Mouse (Mus musculus) midbrain, embryonic 12.5 days (tissue): ENCODE measurements around the gene Numa1. TPM values are rescaled to one million over a fixed set of nuclear protein-coding genes. Genes with fewer than 3 reads are reported as not detected.
A peak's percentile ranks its signal among the peaks of the same experiment; 100 is the strongest.

Source experiments
- ATAC-seq: fragments of 200-750 bp; cut with Nextera tagmentation; 2 replicates; pipeline ENCODE4 v1.8.0; 2017; ENCODE audit warnings: low read depth, moderate TSS enrichment, moderate library complexity; ENCODE audit not compliant: low FRiP score
- H3K27ac ChIP-seq: fragments of 300-500 bp; sonication (generic); replicated peaks from 2 replicates; pipeline ENCODE4 v1.5.1; 2016; ENCODE audit warnings: mild to moderate bottlenecking
- H3K27me3 ChIP-seq: fragments of 300-500 bp; sonication (generic); 2 replicates; pipeline ENCODE4 v1.6.1; 2016; ENCODE audit warnings: mild to moderate bottlenecking
- H3K36me3 ChIP-seq: fragments of 300-500 bp; sonication (generic); 2 replicates; pipeline ENCODE4 v1.6.1; 2016
- H3K4me1 ChIP-seq: fragments of 300-500 bp; sonication (generic); 2 replicates; pipeline ENCODE4 v1.6.1; 2016
- H3K4me2 ChIP-seq: fragments of 300-500 bp; sonication (generic); replicated peaks from 2 replicates; pipeline ENCODE4 v1.6.1; 2016; ENCODE audit warnings: mild to moderate bottlenecking, moderate library complexity
- H3K4me3 ChIP-seq: fragments of 300-500 bp; sonication (generic); 2 replicates; pipeline ENCODE4 v1.5.1; 2016; ENCODE audit warnings: mild to moderate bottlenecking
- H3K9ac ChIP-seq: fragments of 300-500 bp; sonication (generic); replicated peaks from 2 replicates; pipeline ENCODE4 v1.6.1; 2016; ENCODE audit warnings: mild to moderate bottlenecking, moderate library complexity
- H3K9me3 ChIP-seq: fragments of 300-500 bp; sonication (generic); 2 replicates; pipeline ENCODE4 v1.6.1; 2016; ENCODE audit warnings: mild to moderate bottlenecking
- WGBS: fragments of 180-500 bp; shearing (Covaris S2); methylation state at CpG from one replicate; pipeline ENCODE4 v1.1.7; 2016; 5-methylcytosine and 5-hydroxymethylcytosine counted together
- polyA plus RNA-seq: library from polyadenylated mRNA; unstranded; fragments of >200 nt; fragmentation: Nextera tagmentation; extraction: Ambion mirVana; gene quantifications from 2 replicates; pipeline ENCODE4 v1.2.1, GENCODE M21; 2016

Gene Numa1
- polyA plus RNA-seq, 1 experiment from 2014 or later = 111 TPM

DNA sequence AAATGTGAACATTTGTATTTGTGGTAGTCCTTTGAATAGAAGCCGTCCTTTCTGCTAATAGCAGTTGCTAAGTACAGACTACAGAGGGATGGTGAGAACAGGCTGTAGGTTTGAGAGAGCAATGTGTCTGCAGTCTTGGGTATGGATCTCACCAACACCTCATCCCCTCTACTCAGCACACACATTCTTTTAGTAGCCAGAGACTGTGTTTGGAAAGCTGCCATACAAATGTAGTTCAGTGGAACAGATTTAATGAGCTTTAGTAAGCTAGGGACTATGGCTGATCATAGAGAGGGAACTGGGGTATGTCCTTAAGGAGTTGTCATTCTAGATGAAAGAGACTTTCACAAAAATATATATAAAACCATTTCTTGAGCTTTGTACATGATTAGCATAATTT, 33.3 kb downstream of the Numa1 start:
- WGBS = 100% methylated on average over 1 of the region's 1 CpGs
- Histone ChIP-seq H3K27ac (no peak overlapping the region), H3K4me2 (no peak overlapping the region), H3K27me3 (no peaks in the 10 kb centered on the region), H3K4me3 (no peak overlapping the region), H3K36me3 (no peaks in the 10 kb centered on the region), H3K4me1 (peaks cover 28% of the 10 kb centered on the region), H3K9ac (no peak overlapping the region), H3K9me3 (no peaks in the 10 kb centered on the region)
- ATAC-seq = no peak

DNA sequence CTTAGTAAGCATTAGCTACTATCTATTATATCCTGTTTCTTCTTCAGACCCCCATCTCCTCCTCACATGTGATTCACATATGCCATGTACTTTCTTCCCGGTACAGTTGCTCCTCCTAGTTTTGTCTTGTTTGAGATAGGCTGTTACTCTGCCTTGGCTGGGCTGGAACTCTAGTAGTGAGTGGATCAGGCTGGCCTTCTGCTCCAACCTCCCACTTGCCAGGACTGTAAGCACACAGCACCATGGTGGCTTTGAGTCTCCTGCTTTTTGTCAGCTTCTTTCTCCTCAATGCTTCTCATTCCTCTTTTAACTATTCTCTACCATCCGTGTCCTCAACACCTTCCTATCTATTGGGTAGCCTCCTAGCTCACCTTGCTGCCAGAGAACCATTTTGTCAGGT, 34.8 kb downstream of the Numa1 start:
- WGBS = 73% methylated on average over 2 of the region's 2 CpGs
- no peak for ATAC-seq
- Histone ChIP-seq H3K27ac (peak overlapping the region; percentile 100), H3K9ac (peak overlapping the region; percentile 39; the same call in 1 of the 2 replicates), H3K4me1 (peaks cover 42% of the 10 kb centered on the region), H3K9me3 (no peaks in the 10 kb centered on the region), H3K4me3 (no peak overlapping the region), H3K27me3 (no peaks in the 10 kb centered on the region), H3K36me3 (no peaks in the 10 kb centered on the region), H3K4me2 (peak overlapping the region; percentile 71)

DNA sequence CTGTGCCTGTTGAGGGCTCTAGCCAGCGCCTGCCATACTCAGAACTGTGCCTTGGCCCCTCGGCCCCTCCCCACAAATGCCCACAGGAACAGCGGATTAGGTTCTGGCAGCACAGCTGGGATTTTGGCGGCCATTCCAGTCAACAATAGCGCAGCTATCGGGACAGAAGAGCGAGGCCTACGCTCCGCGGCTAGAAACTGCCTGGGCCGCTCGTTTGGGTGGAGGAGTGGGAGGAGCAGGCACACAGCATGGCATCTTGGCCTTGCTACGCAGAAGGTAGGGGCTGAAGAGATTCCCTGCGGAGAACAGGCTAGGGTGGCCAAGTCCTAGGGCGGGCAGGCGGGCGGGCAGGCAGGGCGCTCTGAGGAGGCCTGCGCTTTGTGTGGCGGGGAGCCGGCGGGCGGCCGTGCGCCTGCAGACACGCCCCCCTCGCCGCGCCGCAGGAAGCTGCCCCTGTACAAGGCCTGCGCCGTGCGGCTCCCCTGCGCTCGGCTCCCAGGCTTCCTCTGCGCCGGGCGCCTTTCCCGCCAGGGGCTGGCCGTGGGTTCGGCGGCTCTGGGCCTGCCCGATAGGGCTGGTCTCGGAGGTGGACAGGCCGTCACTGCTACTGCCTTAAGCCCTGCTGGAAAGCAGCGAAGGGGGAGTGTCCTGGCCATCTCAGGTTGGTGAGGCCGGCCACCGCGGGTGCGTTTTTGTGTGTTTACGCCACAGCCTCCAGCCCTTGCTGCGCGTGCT, 36.0 kb downstream of the Numa1 start:
- peak; percentile 95 for ATAC-seq
- Histone ChIP-seq H3K9ac (peak overlapping the region; percentile 87), H3K4me2 (peak overlapping the region; percentile 71), H3K27me3 (no peaks in the 10 kb centered on the region), H3K9me3 (no peaks in the 10 kb centered on the region), H3K4me3 (peak overlapping the region; percentile 66), H3K4me1 (peaks cover 50% of the 10 kb centered on the region), H3K27ac (peak overlapping the region; percentile 100), H3K36me3 (no peaks in the 10 kb centered on the region)
- WGBS = under 1% methylated on average over 45 of the region's 53 CpGs

DNA sequence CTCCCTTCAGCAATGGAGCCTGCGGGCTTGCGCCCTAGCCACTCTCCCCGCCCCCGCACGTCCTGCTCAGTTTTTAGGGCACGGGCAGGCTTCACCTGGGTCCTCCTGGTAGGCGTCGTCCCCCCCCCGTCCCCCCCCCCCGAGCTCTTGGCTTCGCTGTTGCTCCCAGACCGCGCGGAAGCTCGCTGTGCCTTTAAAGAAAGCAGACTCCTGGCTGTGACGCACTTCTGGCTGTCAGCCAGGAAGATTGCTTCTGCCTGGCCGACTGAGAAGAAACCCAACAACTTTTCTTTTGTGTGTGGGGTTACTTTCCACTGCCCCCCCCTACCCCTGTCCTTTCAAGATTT, 36.5 kb downstream of the Numa1 start:
- no peaks in the 10 kb centered on the region for H3K9me3 ChIP-seq
- H3K4me1 ChIP-seq = peaks cover 50% of the 10 kb centered on the region
- H3K27me3 ChIP-seq = no peaks in the 10 kb centered on the region
- no peaks in the 10 kb centered on the region for H3K36me3 ChIP-seq
- peak overlapping the region; percentile 66 for H3K4me3 ChIP-seq
- H3K4me2 ChIP-seq = peak overlapping the region; percentile 71
- H3K9ac ChIP-seq = peak overlapping the region; percentile 87
- WGBS = 0% methylated on average over 8 of the region's 17 CpGs
- peak overlapping the region; percentile 100 for H3K27ac ChIP-seq
- peak; percentile 69 for ATAC-seq

DNA sequence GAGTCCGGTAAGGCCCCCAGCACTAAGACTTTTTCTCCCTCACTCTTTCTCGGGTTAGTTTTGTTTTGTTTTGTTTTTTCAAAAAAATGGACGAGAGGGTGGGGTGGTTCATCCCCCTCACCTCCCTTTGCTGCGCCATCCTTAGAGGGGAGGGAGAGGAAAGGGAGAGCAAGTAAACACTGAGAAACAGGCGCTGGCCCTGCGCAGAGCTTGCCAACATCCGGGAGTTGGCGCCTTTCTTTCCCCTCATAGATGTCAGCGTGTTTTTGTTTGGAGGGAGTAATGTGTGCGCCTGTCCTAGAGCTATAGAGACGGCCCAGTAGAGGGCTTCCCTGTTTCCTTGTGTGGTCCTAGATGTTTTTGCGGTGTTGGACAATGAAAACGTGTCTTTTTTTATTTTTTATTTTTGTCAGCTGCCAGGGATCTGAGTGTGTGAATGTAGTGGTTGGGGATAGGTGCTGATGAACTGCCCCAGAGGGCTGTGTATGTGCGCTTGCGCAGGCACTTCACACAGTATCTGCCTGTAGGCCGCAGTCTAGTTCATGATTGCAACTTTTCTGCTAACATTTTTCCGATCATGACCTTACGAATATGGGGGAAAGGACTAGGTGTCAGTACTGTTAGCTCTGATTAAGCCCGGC, 37.0 kb downstream of the Numa1 start:
- no peaks in the 10 kb centered on the region for H3K27me3 ChIP-seq
- 6% methylated on average over 19 of the region's 19 CpGs for WGBS
- H3K27ac ChIP-seq = peak overlapping the region; percentile 100
- H3K4me3 ChIP-seq = peak overlapping the region; percentile 66
- peak overlapping the region; percentile 87 for H3K9ac ChIP-seq
- H3K36me3 ChIP-seq = no peaks in the 10 kb centered on the region
- H3K9me3 ChIP-seq = no peaks in the 10 kb centered on the region
- peaks cover 50% of the 10 kb centered on the region for H3K4me1 ChIP-seq
- H3K4me2 ChIP-seq = peak overlapping the region; percentile 71
- peak; percentile 59 for ATAC-seq

DNA sequence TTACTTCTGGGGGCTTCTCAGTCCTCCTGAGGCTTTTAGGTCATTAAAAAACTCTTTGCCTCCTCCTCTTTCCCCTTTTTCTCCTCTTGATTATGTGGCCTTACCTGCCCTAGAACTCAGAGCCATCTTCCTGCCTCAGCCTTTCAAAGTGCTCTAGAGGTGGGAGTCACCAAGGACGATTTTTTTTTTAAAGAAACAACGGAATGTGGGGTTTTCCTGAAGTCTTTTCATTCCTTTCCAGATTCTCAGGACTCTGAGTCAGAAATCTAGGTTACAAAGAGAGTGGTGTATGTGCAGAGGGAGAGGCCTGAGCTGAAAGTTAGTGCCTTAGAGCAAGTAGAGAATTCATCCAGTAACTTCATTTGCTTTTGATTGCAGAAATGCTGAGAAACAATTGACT, 37.8 kb downstream of the Numa1 start:
- ATAC-seq = no peak
- Histone ChIP-seq H3K4me1 (peaks cover 50% of the 10 kb centered on the region), H3K27ac (peak overlapping the region; percentile 100), H3K9ac (peak overlapping the region; percentile 87), H3K36me3 (0 out of 2 replicates have a peak, but pooled peaks cover 1% of the 10 kb centered on the region), H3K4me3 (peak overlapping the region; percentile 66), H3K9me3 (no peaks in the 10 kb centered on the region), H3K27me3 (no peaks in the 10 kb centered on the region), H3K4me2 (peak overlapping the region; percentile 71)
- WGBS = 49% methylated on average over 2 of the region's 2 CpGs

DNA sequence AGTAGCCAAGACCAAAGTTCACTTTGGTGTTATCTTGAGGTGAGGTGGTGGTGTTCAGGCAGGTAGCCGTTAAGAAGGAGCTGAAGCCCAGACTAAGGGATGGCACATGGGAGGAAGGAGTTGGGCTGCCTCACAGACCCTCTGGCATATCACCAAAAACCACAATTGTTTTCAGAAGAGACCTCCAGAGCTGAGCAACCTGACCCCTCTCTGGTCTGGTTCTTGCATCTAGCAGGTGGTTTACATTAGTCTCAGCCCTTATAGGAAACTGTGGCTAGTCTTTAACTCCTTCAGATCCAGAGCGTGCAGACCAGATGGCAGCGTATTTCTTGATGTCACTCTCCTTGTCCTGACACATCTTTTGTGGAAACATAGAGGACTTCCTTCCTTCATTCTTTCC, 39.8 kb downstream of the Numa1 start:
- H3K4me3 ChIP-seq = no peak overlapping the region
- 0 out of 2 replicates have a peak, but pooled peaks cover 10% of the 10 kb centered on the region for H3K36me3 ChIP-seq
- H3K4me2 ChIP-seq = no peak overlapping the region
- no peaks in the 10 kb centered on the region for H3K27me3 ChIP-seq
- H3K4me1 ChIP-seq = peaks cover 45% of the 10 kb centered on the region
- H3K9ac ChIP-seq = no peak overlapping the region
- ATAC-seq = no peak
- H3K9me3 ChIP-seq = no peaks in the 10 kb centered on the region
- WGBS = 88% methylated on average over 3 of the region's 3 CpGs
- no peak overlapping the region for H3K27ac ChIP-seq

DNA sequence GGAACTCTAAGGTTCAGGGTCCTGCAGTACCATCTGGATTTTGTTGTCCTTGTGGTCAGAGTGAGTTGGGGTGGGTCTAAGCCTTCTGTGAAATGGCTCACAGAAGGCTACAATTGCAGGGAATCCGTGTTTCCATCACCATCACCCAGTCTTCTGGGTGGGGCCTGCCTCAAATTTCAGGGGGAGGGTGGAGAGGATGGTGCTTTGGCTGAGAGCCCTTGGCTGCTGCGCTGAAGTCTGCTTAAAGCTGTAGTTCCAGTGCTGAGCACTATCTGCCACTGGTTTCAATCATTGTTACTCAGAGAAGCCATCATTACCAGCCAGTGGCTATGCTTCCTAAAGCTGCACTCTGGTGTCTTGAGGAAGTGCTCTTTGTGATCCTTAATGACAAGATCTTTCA, 40.6 kb downstream of the Numa1 start:
- H3K4me1 ChIP-seq = peaks cover 38% of the 10 kb centered on the region
- 76% methylated on average over 2 of the region's 2 CpGs for WGBS
- H3K9me3 ChIP-seq = no peaks in the 10 kb centered on the region
- H3K4me3 ChIP-seq = no peak overlapping the region
- ATAC-seq = no peak
- no peak overlapping the region for H3K4me2 ChIP-seq
- no peak overlapping the region for H3K9ac ChIP-seq
- H3K36me3 ChIP-seq = 0 out of 2 replicates have a peak, but pooled peaks cover 10% of the 10 kb centered on the region
- no peak overlapping the region for H3K27ac ChIP-seq
- H3K27me3 ChIP-seq = no peaks in the 10 kb centered on the region

DNA sequence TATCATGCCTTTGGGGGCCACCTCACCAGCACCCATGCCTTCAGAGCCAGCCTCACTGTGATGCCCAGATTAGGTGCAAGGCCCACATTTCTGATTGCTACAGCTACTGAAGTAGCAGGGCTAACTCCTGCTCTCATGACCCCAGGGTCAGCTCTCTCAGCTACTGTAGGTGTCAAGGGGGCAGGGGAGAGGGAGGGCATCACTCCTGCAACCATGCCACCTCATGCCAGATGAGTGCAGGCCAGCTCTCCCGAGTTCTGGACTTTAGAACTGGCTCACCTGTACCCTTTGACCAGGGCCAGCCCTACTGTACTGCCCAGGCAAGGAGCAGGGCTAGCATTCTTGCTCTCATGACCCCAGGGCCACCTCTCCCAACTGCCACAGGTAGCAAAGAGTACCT, 48.8 kb downstream of the Numa1 start:
- Histone ChIP-seq H3K9ac (no peak overlapping the region), H3K27me3 (no peaks in the 10 kb centered on the region), H3K4me2 (no peak overlapping the region), H3K4me1 (no peaks in the 10 kb centered on the region), H3K27ac (no peak overlapping the region), H3K9me3 (no peaks in the 10 kb centered on the region), H3K36me3 (peaks cover 42% of the 10 kb centered on the region), H3K4me3 (no peak overlapping the region)
- WGBS = 79% methylated on average over 1 of the region's 1 CpGs
- ATAC-seq = no peak

DNA sequence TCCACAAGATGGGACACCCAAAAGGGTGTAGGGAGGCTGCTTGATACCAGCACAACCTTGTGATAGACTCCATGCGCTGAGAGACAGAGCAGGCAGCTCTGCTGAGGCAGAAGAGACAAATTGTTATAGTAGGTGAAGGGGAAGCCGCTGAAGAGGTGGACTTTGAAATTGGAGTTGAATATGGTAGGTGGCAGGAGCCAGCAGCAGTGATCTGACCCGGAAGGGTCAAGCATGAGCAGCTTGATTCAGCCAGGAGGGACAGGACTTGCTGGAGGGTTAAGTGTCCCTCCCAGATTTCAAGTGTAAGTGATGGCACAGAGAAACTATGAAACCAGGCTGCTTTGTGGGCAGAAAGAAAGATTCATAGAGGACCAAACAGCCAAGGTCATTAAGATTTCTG, 51.2 kb downstream of the Numa1 start:
- Histone ChIP-seq H3K9ac (no peak overlapping the region), H3K4me1 (no peaks in the 10 kb centered on the region), H3K9me3 (no peaks in the 10 kb centered on the region), H3K4me3 (no peak overlapping the region), H3K27me3 (no peaks in the 10 kb centered on the region), H3K27ac (no peak overlapping the region), H3K36me3 (peaks cover 66% of the 10 kb centered on the region), H3K4me2 (no peak overlapping the region)
- WGBS = 92% methylated on average over 3 of the region's 3 CpGs
- ATAC-seq = no peak

DNA sequence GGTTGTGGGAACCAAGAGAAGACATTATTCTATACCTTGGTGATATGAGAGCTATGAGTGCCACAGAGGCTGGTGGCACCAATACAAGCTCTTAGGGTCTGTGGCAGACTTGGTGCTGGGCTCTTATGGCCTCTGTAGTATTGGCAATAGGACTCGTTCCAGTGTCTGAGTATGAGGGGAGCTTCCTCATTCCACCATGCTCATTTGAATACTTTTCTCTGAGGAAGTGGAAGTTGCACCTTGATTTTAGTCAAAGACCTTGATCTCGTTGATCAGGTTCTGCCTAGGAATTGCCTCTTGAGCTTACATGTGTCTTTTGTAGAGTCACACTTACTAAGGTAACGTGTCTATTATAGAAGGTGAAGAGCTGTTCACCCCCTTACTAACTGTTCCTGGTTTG, 60.3 kb downstream of the Numa1 start:
- no peak overlapping the region for H3K9ac ChIP-seq
- no peak overlapping the region for H3K4me3 ChIP-seq
- no peaks in the 10 kb centered on the region for H3K27me3 ChIP-seq
- WGBS = 90% methylated on average over 3 of the region's 3 CpGs
- H3K4me2 ChIP-seq = no peak overlapping the region
- no peak overlapping the region for H3K27ac ChIP-seq
- H3K4me1 ChIP-seq = no peaks in the 10 kb centered on the region
- no peaks in the 10 kb centered on the region for H3K9me3 ChIP-seq
- ATAC-seq = no peak
- peaks cover 100% of the 10 kb centered on the region for H3K36me3 ChIP-seq

DNA sequence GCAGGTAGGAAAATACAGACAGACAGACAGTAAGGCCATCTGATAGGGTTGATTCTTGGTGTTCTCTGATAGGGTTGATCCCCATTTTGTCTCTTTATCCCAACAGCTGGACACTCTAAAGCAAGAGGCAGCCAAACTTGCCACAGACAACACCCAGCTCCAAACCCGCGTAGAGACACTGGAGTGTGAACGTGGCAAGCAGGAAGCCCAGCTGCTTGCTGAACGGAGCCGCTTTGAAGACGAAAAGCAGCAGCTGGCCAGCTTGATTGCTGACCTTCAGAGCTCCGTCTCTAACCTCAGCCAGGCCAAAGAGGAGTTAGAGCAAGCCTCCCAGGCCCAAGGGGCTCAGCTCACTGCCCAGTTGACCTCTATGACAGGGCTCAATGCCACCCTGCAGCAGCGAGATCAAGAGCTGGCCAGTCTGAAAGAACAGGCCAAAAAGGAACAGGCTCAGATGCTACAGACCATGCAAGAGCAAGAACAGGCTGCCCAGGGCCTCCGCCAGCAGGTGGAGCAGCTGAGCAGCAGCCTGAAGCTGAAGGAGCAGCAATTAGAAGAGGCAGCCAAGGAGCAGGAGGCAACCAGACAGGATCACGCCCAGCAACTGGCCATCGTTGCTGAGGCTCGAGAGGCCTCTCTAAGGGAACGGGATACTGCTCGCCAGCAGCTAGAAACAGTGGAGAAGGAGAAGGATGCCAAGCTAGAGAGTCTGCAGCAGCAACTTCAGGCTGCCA, 64.5 kb downstream of the Numa1 start:
- no peak overlapping the region for H3K4me3 ChIP-seq
- peak; percentile 58; the same call in 1 of the 2 replicates for ATAC-seq
- no peak overlapping the region for H3K9ac ChIP-seq
- peaks cover 100% of the 10 kb centered on the region for H3K36me3 ChIP-seq
- no peaks in the 10 kb centered on the region for H3K4me1 ChIP-seq
- H3K27ac ChIP-seq = no peak overlapping the region
- H3K4me2 ChIP-seq = no peak overlapping the region
- 71% methylated on average over 14 of the region's 14 CpGs for WGBS
- no peaks in the 10 kb centered on the region for H3K27me3 ChIP-seq
- no peaks in the 10 kb centered on the region for H3K9me3 ChIP-seq
